Mouse (Mus musculus) MEL (cell line): ENCODE measurements at regions not wholly inside any gene's neighbourhood (a gene's known extent, or its start where the extent isn't known, plus 50 kb on each side); places are given as distances from the start of the nearest gene placed in this dataset.

Source experiments
- DNase-seq: peaks from one replicate; pipeline ENCODE4 v3.0.0; 2011; ENCODE audit warnings: low read depth, low spot score
- H3K27ac ChIP-seq: 2 replicates; pipeline ENCODE4 v1.5.1; 2012; ENCODE audit warnings: low read depth, mild to moderate bottlenecking, control low read depth, low read length, moderate library complexity; ENCODE audit not compliant: control insufficient read depth
- H3K27me3 ChIP-seq, 2 experiments: fragments of 150-350 bp in 1 of 2; sonication (generic) in 1 of 2; 2 replicates each; pipeline ENCODE4 v1.6.1; 2012; ENCODE audit warnings: low read length in 2 of 2, mild to moderate bottlenecking in 2 of 2, improper control_type of control experiment in 1 of 2, moderate library complexity in 1 of 2; ENCODE audit not compliant: insufficient read depth in 2 of 2, control insufficient read depth in 1 of 2
- H3K36me3 ChIP-seq, 2 experiments: 2 replicates each; pipeline ENCODE4 v1.6.1; 2012 to 2014; ENCODE audit warnings: low read length in 2 of 2, improper control_type of control experiment in 1 of 2, inconsistent platforms in 1 of 2, mild to moderate bottlenecking in 1 of 2; ENCODE audit not compliant: insufficient read depth in 2 of 2, control insufficient read depth in 1 of 2
- H3K4me1 ChIP-seq, 2 experiments: fragments of 150-350 bp in 1 of 2; sonication (generic) in 1 of 2; 2 replicates each; pipeline ENCODE4 v1.6.1; 2012; ENCODE audit warnings: low read length in 2 of 2, improper control_type of control experiment in 1 of 2, mild to moderate bottlenecking in 1 of 2; ENCODE audit not compliant: insufficient read depth in 2 of 2, control insufficient read depth in 1 of 2
- H3K4me3 ChIP-seq, 2 experiments: fragments of 150-350 bp in 1 of 2; sonication (generic) in 1 of 2; 2 replicates each; pipeline ENCODE4 v1.5.1; 2012; ENCODE audit warnings: low read depth in 2 of 2, low read length in 2 of 2, mild to moderate bottlenecking in 2 of 2, moderate library complexity in 2 of 2, control low read depth in 1 of 2, improper control_type of control experiment in 1 of 2; ENCODE audit not compliant: control insufficient read depth in 1 of 2, insufficient read depth in 1 of 2
- H3K79me2 ChIP-seq: 2 replicates; pipeline ENCODE4 v1.6.1; 2012; ENCODE audit warnings: mild to moderate bottlenecking, low read length, moderate library complexity; ENCODE audit not compliant: control insufficient read depth, poor library complexity, insufficient read depth
- H3K9ac ChIP-seq: 2 replicates; pipeline ENCODE4 v1.6.1; 2012; ENCODE audit warnings: low read depth, mild to moderate bottlenecking, control low read depth, low read length, moderate library complexity; ENCODE audit not compliant: control insufficient read depth, poor library complexity, severe bottlenecking
- H3K9me3 ChIP-seq: fragments of 150-350 bp; sonication (generic); replicated peaks from 2 replicates; pipeline ENCODE4 v1.6.1; 2012; ENCODE audit warnings: mild to moderate bottlenecking, low read length, improper control_type of control experiment, moderate library complexity; ENCODE audit not compliant: insufficient read depth
- CHD1 ChIP-seq: IDR thresholded peaks from 2 replicates; pipeline ENCODE4 v1.6.1; 2012; ENCODE audit warnings: low read depth, mild to moderate bottlenecking, inconsistent platforms, low read length, improper control_type of control experiment
- CHD2 ChIP-seq: IDR thresholded peaks from 2 replicates; pipeline ENCODE4 v1.6.1; 2011; ENCODE audit warnings: low read length, improper control_type of control experiment
- CTCF ChIP-seq, 3 experiments: IDR thresholded peaks in 2 of 3; conservative IDR thresholded peaks in 1 of 3; 2 replicates each; pipeline ENCODE4 v1.5.1; 2011 to 2012; ENCODE audit warnings: low read length in 3 of 3, low read depth in 2 of 3, mild to moderate bottlenecking in 2 of 3, improper control_type of control experiment in 1 of 3, inconsistent platforms in 1 of 3, mixed read lengths in 1 of 3, moderate library complexity in 1 of 3; ENCODE audit not compliant: control insufficient read depth in 1 of 3, insufficient read depth in 1 of 3, poor library complexity in 1 of 3, severe bottlenecking in 1 of 3
- E2F4 ChIP-seq: IDR thresholded peaks from 2 replicates; pipeline ENCODE4 v1.6.1; 2011; ENCODE audit warnings: low read depth, low read length, improper control_type of control experiment, borderline replicate concordance
- ELF1 ChIP-seq: IDR thresholded peaks from 2 replicates; pipeline ENCODE4 v1.6.1; 2014; ENCODE audit warnings: low read depth, mild to moderate bottlenecking, inconsistent platforms, low read length, improper control_type of control experiment, moderate library complexity
- EP300 ChIP-seq, 2 experiments: IDR thresholded peaks; 2 replicates each; pipeline ENCODE4 v1.6.1; 2011; ENCODE audit warnings: improper control_type of control experiment in 2 of 2, low read length in 2 of 2, low read depth in 1 of 2, mild to moderate bottlenecking in 1 of 2
- GATA1 ChIP-seq: IDR thresholded peaks from 2 replicates; pipeline ENCODE4 v1.6.1; 2011; ENCODE audit warnings: low read depth, low read length, improper control_type of control experiment
- HCFC1 ChIP-seq: IDR thresholded peaks from 2 replicates; pipeline ENCODE4 v1.6.1; 2012; ENCODE audit warnings: low read depth, mild to moderate bottlenecking, inconsistent platforms, low read length, improper control_type of control experiment, moderate library complexity
- JUND ChIP-seq: IDR thresholded peaks from 2 replicates; pipeline ENCODE4 v1.6.1; 2011; ENCODE audit warnings: low read depth, mild to moderate bottlenecking, improper control_type of control experiment, low read length
- KAT2A ChIP-seq: conservative IDR thresholded peaks from 2 replicates; pipeline ENCODE4 v1.6.1; 2012; ENCODE audit warnings: low read depth, low read length, improper control_type of control experiment, inconsistent platforms
- MAFK ChIP-seq: IDR thresholded peaks from 2 replicates; pipeline ENCODE4 v1.6.1; 2011; ENCODE audit warnings: low read depth, mild to moderate bottlenecking, low read length, improper control_type of control experiment, borderline replicate concordance
- MAX ChIP-seq: IDR thresholded peaks from 2 replicates; pipeline ENCODE4 v1.6.1; 2011; ENCODE audit warnings: low read length, improper control_type of control experiment
- MXI1 ChIP-seq: IDR thresholded peaks from 2 replicates; pipeline ENCODE4 v1.6.1; 2011; ENCODE audit warnings: mild to moderate bottlenecking, low read depth, low read length, improper control_type of control experiment
- NELFE ChIP-seq: IDR thresholded peaks from 2 replicates; pipeline ENCODE4 v1.6.1; 2011; ENCODE audit warnings: low read depth, low read length, improper control_type of control experiment
- POLR2A ChIP-seq, 2 experiments: IDR thresholded peaks; 2 replicates each; pipeline ENCODE4 v1.6.1; 2011 to 2012; ENCODE audit warnings: low read length in 2 of 2, mild to moderate bottlenecking in 2 of 2, control low read depth in 1 of 2, improper control_type of control experiment in 1 of 2, low read depth in 1 of 2, moderate library complexity in 1 of 2; ENCODE audit not compliant: control insufficient read depth in 1 of 2, insufficient read depth in 1 of 2, poor library complexity in 1 of 2
- POLR2AphosphoS2 ChIP-seq: IDR thresholded peaks from 2 replicates; pipeline ENCODE4 v1.6.1; 2011; ENCODE audit warnings: low read length, improper control_type of control experiment
- POLR2AphosphoS5 ChIP-seq: IDR thresholded peaks from 2 replicates; pipeline ENCODE4 v1.6.1; 2012; ENCODE audit warnings: low read depth, borderline replicate concordance, mild to moderate bottlenecking, inconsistent platforms, low read length, moderate library complexity, mixed read lengths
- RAD21 ChIP-seq: IDR thresholded peaks from 2 replicates; pipeline ENCODE4 v1.6.1; 2011; ENCODE audit warnings: mild to moderate bottlenecking, low read depth, low read length, improper control_type of control experiment
- RCOR1 ChIP-seq: IDR thresholded peaks from 2 replicates; pipeline ENCODE4 v1.6.1; 2012; ENCODE audit warnings: low read depth, mild to moderate bottlenecking, inconsistent platforms, low read length, improper control_type of control experiment
- SIN3A ChIP-seq: IDR thresholded peaks from 2 replicates; pipeline ENCODE4 v1.6.1; 2012; ENCODE audit warnings: low read length, improper control_type of control experiment, inconsistent platforms
- SMC3 ChIP-seq: IDR thresholded peaks from 2 replicates; pipeline ENCODE4 v1.6.1; 2011; ENCODE audit warnings: low read depth, low read length, improper control_type of control experiment
- TAL1 ChIP-seq: IDR thresholded peaks from 2 replicates; pipeline ENCODE4 v1.6.1; 2012; ENCODE audit warnings: mild to moderate bottlenecking, inconsistent platforms, low read length, moderate library complexity, mixed read lengths
- TBP ChIP-seq: IDR thresholded peaks from 2 replicates; pipeline ENCODE4 v1.8.0; 2011; ENCODE audit warnings: low read depth, low read length, improper control_type of control experiment
- UBTF ChIP-seq: IDR thresholded peaks from 2 replicates; pipeline ENCODE4 v1.6.1; 2012; ENCODE audit warnings: low read depth, mild to moderate bottlenecking, inconsistent platforms, low read length, improper control_type of control experiment, moderate library complexity, borderline replicate concordance; ENCODE audit not compliant: insufficient read depth
- USF1 ChIP-seq: IDR thresholded peaks from 2 replicates; pipeline ENCODE4 v1.6.1; 2014; ENCODE audit warnings: low read depth, mild to moderate bottlenecking, inconsistent platforms, low read length, improper control_type of control experiment, moderate library complexity
- USF2 ChIP-seq, 2 experiments: IDR thresholded peaks; 2 replicates each; pipeline ENCODE4 v1.6.1; 2011 to 2012; ENCODE audit warnings: improper control_type of control experiment in 2 of 2, low read length in 2 of 2, borderline replicate concordance in 1 of 2, inconsistent platforms in 1 of 2, low read depth in 1 of 2, mild to moderate bottlenecking in 1 of 2; ENCODE audit not compliant: insufficient read depth in 1 of 2
- ZMIZ1 ChIP-seq: IDR thresholded peaks from 2 replicates; pipeline ENCODE4 v1.6.1; 2012; ENCODE audit warnings: low read depth, mild to moderate bottlenecking, inconsistent platforms, low read length, improper control_type of control experiment, moderate library complexity
- ZNF384 ChIP-seq: IDR thresholded peaks from 2 replicates; pipeline ENCODE4 v1.6.1; 2012; ENCODE audit warnings: low read depth, mild to moderate bottlenecking, inconsistent platforms, low read length, improper control_type of control experiment

DNA sequence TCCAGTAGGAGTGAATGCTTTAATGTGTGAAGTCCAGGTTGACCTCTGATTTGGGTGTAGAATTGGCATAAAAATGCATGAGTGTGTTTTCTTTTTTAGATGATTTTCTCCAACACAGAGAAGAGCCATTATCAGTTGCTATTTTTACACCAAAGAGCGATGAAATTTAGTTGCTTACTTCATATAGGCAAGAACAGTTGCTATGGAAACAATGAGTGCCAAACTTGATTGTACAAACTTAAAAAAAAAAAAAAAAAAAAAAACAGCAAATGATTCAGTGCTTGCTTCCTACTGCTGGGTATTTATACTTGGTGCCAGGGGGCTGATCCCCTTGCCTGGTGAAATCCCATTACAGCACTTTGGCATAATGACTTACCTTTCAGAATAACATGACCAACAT lies 268.0 kb downstream of the Sec23a start:
- TF ChIP-seq JUND (no peak), SIN3A (no peak), TBP (no peak), CHD1 (no peak), NELFE (no peak), HCFC1 (no peak), ELF1 (no peak), GATA1 (no peak), E2F4 (no peak)
- H3K36me3 ChIP-seq = no peaks in the 10 kb centered on the region
- H3K9ac ChIP-seq = no peak overlapping the region
- H3K79me2 ChIP-seq = no peaks in the 10 kb centered on the region
- H3K27ac ChIP-seq = no peak overlapping the region
- DNase-seq = no peak
- no peaks in the 10 kb centered on the region for H3K9me3 ChIP-seq
- no peaks in the 10 kb centered on the region for H3K27me3 ChIP-seq
- H3K4me1 ChIP-seq = no peaks in the 10 kb centered on the region
- no peak overlapping the region for H3K4me3 ChIP-seq

DNA sequence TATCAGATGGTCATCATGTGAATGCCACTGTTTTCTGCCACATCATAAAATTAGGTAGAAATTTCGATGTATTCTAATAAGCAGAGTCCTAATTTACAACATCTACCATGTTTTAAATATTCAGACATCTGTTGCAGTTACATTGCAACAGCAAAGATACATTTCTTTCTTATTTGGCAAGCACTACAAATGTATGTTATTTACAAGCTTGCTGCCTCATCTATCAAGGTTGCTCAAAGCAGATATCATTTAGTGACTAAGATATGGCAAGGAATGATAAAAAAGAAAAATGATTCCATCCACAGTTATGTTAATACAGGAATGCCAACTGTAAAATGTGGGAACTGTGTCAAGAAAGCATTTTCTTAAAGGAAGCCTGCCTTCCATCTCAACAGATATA lies 283.7 kb downstream of the Sec23a start:
- DNase-seq = no peak
- no peaks in the 10 kb centered on the region for H3K36me3 ChIP-seq

DNA sequence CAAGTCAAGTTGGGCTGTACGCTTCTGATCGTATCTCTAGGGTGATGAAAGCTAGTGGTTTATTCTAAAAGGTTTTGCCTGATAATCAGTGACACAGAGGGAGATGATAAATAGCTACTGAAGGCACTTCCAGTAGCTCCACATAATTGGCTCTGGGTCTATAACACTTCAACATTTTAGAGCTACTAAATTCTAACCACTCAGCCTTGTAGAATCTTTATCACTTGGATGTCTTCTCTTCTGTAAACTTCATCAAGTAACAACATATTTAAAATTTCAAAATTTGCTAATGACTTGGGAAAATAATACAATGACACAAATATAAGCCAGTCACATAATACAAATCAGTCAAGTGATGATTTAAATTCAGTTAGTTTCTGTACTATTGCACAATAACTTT lies 284.3 kb downstream of the Sec23a start:
- Histone ChIP-seq H3K4me1 (no peaks in the 10 kb centered on the region), H3K27ac (no peak overlapping the region), H3K9me3 (no peaks in the 10 kb centered on the region), H3K27me3 (no peaks in the 10 kb centered on the region), H3K9ac (no peak overlapping the region), H3K4me3 (no peak overlapping the region), H3K79me2 (no peaks in the 10 kb centered on the region), H3K36me3 (no peaks in the 10 kb centered on the region)
- no peak for DNase-seq
- TF ChIP-seq POLR2A (IDR thresholded peaks at IDR 0.05; ENCODE audit: control insufficient read depth in 1 of 2, insufficient read depth in 1 of 2, low read depth in 1 of 2, low read length in 2 of 2, poor library complexity in 1 of 2) = no peak
- no peak for TF ChIP-seq SMC3
- no peak for TF ChIP-seq UBTF
- no peak for TF ChIP-seq RAD21
- no peak for TF ChIP-seq MAFK
- TF ChIP-seq POLR2AphosphoS2 = no peak
- TF ChIP-seq POLR2AphosphoS5 = no peak
- TF ChIP-seq HCFC1 = no peak
- no peak for TF ChIP-seq CHD1
- TF ChIP-seq ZMIZ1 = no peak
- TF ChIP-seq EP300 (IDR thresholded peaks at IDR 0.05; ENCODE audit: low read depth in 1 of 2, low read length in 2 of 2) = no peak
- TF ChIP-seq MXI1 = no peak
- no peak for TF ChIP-seq TAL1
- no peak for TF ChIP-seq USF1
- no peak for TF ChIP-seq CHD2
- TF ChIP-seq ELF1 = no peak

More for the DNA sequence above, 283.7 kb downstream of the Sec23a start:
- H3K9me3 ChIP-seq = no peaks in the 10 kb centered on the region
- no peaks in the 10 kb centered on the region for H3K79me2 ChIP-seq
- H3K27me3 ChIP-seq = no peaks in the 10 kb centered on the region
- H3K4me1 ChIP-seq = no peaks in the 10 kb centered on the region
- no peak for TF ChIP-seq MXI1
- no peak for TF ChIP-seq ELF1
- TF ChIP-seq RAD21 = no peak
- no peak for TF ChIP-seq RCOR1
- no peak for TF ChIP-seq EP300 (IDR thresholded peaks at IDR 0.05; ENCODE audit: low read depth in 1 of 2, low read length in 2 of 2)
- no peak for TF ChIP-seq KAT2A
- TF ChIP-seq CTCF (IDR thresholded peaks at IDR 0.05 in 2 of 3, conservative IDR thresholded peaks at IDR 0.05 in 1 of 3; ENCODE audit: control insufficient read depth in 1 of 3, insufficient read depth in 1 of 3, low read depth in 2 of 3, low read length in 3 of 3, poor library complexity in 1 of 3, severe bottlenecking in 1 of 3) = no peak
- no peak for TF ChIP-seq ZNF384
- TF ChIP-seq ZMIZ1 = no peak
- no peak for TF ChIP-seq POLR2A (IDR thresholded peaks at IDR 0.05; ENCODE audit: control insufficient read depth in 1 of 2, insufficient read depth in 1 of 2, low read depth in 1 of 2, low read length in 2 of 2, poor library complexity in 1 of 2)
- TF ChIP-seq USF2 (IDR thresholded peaks at IDR 0.05; ENCODE audit: borderline replicate concordance in 1 of 2, insufficient read depth in 1 of 2, low read depth in 1 of 2, low read length in 2 of 2) = no peak
- TF ChIP-seq TAL1 = no peak
- no peak for TF ChIP-seq CHD1
- TF ChIP-seq E2F4 = no peak
- TF ChIP-seq MAX = no peak
- no peak for TF ChIP-seq UBTF
- TF ChIP-seq JUND = no peak
- TF ChIP-seq, all 39 proteins: peak for 0
- H3K27ac ChIP-seq = no peak overlapping the region
- H3K9ac ChIP-seq = no peak overlapping the region
- H3K4me3 ChIP-seq = no peak overlapping the region
